Mouse (Mus musculus): ENCODE data around the gene Lin52. TPM values are rescaled to one million over a fixed set of nuclear protein-coding genes. Genes with fewer than 3 reads are reported as not detected.

Gene Lin52
- total RNA-seq (2014; rRNA removed) (33.4 and 67.8 TPM in 2 replicates), polyA plus RNA-seq (2015; fragmentation: Nextera tagmentation; extraction: Ambion mirVana) (22.8 and 26.7 TPM in 2 replicates)

- peak within 1 kb of the TSS; percentile 75 for H3K4me3 ChIP-seq (ENCODE audit: low read depth, low read length)
- H3K4me1 ChIP-seq (ENCODE audit: insufficient read depth, low read length): peaks cover 8% of the 10 kb centered on the region; the same call in 1 of the 2 replicates
- peak within 1 kb of the TSS; percentile 77 for H3K27ac ChIP-seq (ENCODE audit: low read depth, low read length)
- peak within 1 kb of the TSS; percentile 67 for H3K9ac ChIP-seq (replicated peaks; ENCODE audit: low read length, poor library complexity, severe bottlenecking)
- H3K27me3 ChIP-seq (ENCODE audit: insufficient read depth, low read length): no peaks in the 10 kb centered on the region
- peak; percentile 98 for ATAC-seq (ENCODE audit: low FRiP score)
- no peaks in the 10 kb centered on the region for H3K36me3 ChIP-seq (ENCODE audit: insufficient read depth, low read length)
- whole genome bisulfite sequencing: 1% methylated on average over 45 of the region's 49 CpGs
- H3K9me3 ChIP-seq (ENCODE audit: low read length): no peaks in the 10 kb centered on the region
- peak within 1 kb of the TSS; percentile 94 for H3K4me2 ChIP-seq (ENCODE audit: low read depth, low read length, poor library complexity, severe bottlenecking)
- peak; percentile 100 for DNase-seq (ENCODE audit: low spot score)
- no peak for TF ChIP-seq CTCF (IDR thresholded peaks at IDR 0.05)
Measured at GRCm38 (mm10) chr12:84450718-84451646, at the start of gene Lin52, which contains the start of gene Aldh6a1. Lin52 (plus strand) TSS chr12:84451422. Aldh6a1 (minus strand) TSS chr12:84451004.

GRCm38 (mm10) chr12:84402923-84403322 is 48.3 kb upstream of the Lin52 start:
- Histone ChIP-seq H3K4me1 (ENCODE audit: insufficient read depth, low read length) (peaks cover 2% of the 10 kb centered on the region; the same call in 1 of the 2 replicates), H3K9me3 (ENCODE audit: low read length) (no peaks in the 10 kb centered on the region), H3K9ac (replicated peaks; ENCODE audit: low read length, poor library complexity, severe bottlenecking) (no peak overlapping the region), H3K36me3 (ENCODE audit: insufficient read depth, low read length) (no peaks in the 10 kb centered on the region), H3K27me3 (ENCODE audit: insufficient read depth, low read length) (no peaks in the 10 kb centered on the region), H3K4me3 (ENCODE audit: low read depth, low read length) (no peak overlapping the region), H3K4me2 (ENCODE audit: low read depth, low read length, poor library complexity, severe bottlenecking) (no peak overlapping the region), H3K27ac (ENCODE audit: low read depth, low read length) (no peak overlapping the region)
- ATAC-seq (ENCODE audit: low FRiP score): no peak
- TF ChIP-seq CTCF (IDR thresholded peaks at IDR 0.05): no peak
- no peak for DNase-seq (ENCODE audit: low spot score)
- WGBS: 83% methylated on average over 9 of the region's 9 CpGs

GRCm38 (mm10) chr12:84404541-84404940 is 46.7 kb upstream of the Lin52 start:
- TF ChIP-seq CTCF (IDR thresholded peaks at IDR 0.05): no peak
- no peaks in the 10 kb centered on the region for H3K36me3 ChIP-seq (ENCODE audit: insufficient read depth, low read length)
- H3K27ac ChIP-seq (ENCODE audit: low read depth, low read length): no peak overlapping the region
- DNase-seq (ENCODE audit: low spot score) (no peak), ATAC-seq (ENCODE audit: low FRiP score) (no peak)
- H3K4me1 ChIP-seq (ENCODE audit: insufficient read depth, low read length): peaks cover 2% of the 10 kb centered on the region; the same call in 1 of the 2 replicates
- 78% methylated on average over 6 of the region's 6 CpGs for WGBS
- no peak overlapping the region for H3K9ac ChIP-seq (replicated peaks; ENCODE audit: low read length, poor library complexity, severe bottlenecking)
- no peak overlapping the region for H3K4me2 ChIP-seq (ENCODE audit: low read depth, low read length, poor library complexity, severe bottlenecking)
- H3K9me3 ChIP-seq (ENCODE audit: low read length): no peaks in the 10 kb centered on the region
- H3K27me3 ChIP-seq (ENCODE audit: insufficient read depth, low read length): no peaks in the 10 kb centered on the region
- no peak overlapping the region for H3K4me3 ChIP-seq (ENCODE audit: low read depth, low read length)

GRCm38 (mm10) chr12:84407259-84407658 is 44.0 kb upstream of the Lin52 start:
- 67% methylated on average over 4 of the region's 4 CpGs for WGBS
- Histone ChIP-seq H3K27ac (ENCODE audit: low read depth, low read length) (no peak overlapping the region), H3K4me3 (ENCODE audit: low read depth, low read length) (no peak overlapping the region), H3K9me3 (ENCODE audit: low read length) (no peaks in the 10 kb centered on the region), H3K36me3 (ENCODE audit: insufficient read depth, low read length) (no peaks in the 10 kb centered on the region), H3K4me2 (ENCODE audit: low read depth, low read length, poor library complexity, severe bottlenecking) (no peak overlapping the region), H3K4me1 (ENCODE audit: insufficient read depth, low read length) (peaks cover 2% of the 10 kb centered on the region; the same call in 1 of the 2 replicates), H3K9ac (replicated peaks; ENCODE audit: low read length, poor library complexity, severe bottlenecking) (no peak overlapping the region), H3K27me3 (ENCODE audit: insufficient read depth, low read length) (no peaks in the 10 kb centered on the region)
- ATAC-seq (ENCODE audit: low FRiP score) (no peak), DNase-seq (ENCODE audit: low spot score) (no peak)
- peak; percentile 36; the same call in 1 of the 2 replicates for TF ChIP-seq CTCF (IDR thresholded peaks at IDR 0.05)

- ATAC-seq (ENCODE audit: low FRiP score): peak; percentile 76
- Histone ChIP-seq H3K27me3 (ENCODE audit: insufficient read depth, low read length) (no peaks in the 10 kb centered on the region), H3K4me1 (ENCODE audit: insufficient read depth, low read length) (peaks cover 2% of the 10 kb centered on the region; the same call in 1 of the 2 replicates), H3K27ac (ENCODE audit: low read depth, low read length) (peak overlapping the region; percentile 92), H3K36me3 (ENCODE audit: insufficient read depth, low read length) (no peaks in the 10 kb centered on the region), H3K4me3 (ENCODE audit: low read depth, low read length) (peak overlapping the region; percentile 86), H3K4me2 (ENCODE audit: low read depth, low read length, poor library complexity, severe bottlenecking) (peak overlapping the region; percentile 82), H3K9ac (replicated peaks; ENCODE audit: low read length, poor library complexity, severe bottlenecking) (peak overlapping the region; percentile 88), H3K9me3 (ENCODE audit: low read length) (no peaks in the 10 kb centered on the region)
- 0 out of 2 replicates have a peak, but pooled peaks have one; percentile 2 for TF ChIP-seq CTCF (IDR thresholded peaks at IDR 0.05)
- WGBS: under 1% methylated on average over 46 of the region's 52 CpGs
- DNase-seq (ENCODE audit: low spot score): peak; percentile 47
Measured at GRCm38 (mm10) chr12:84407874-84408818, 43.1 kb upstream of the Lin52 start.

Measured in midbrain, postnatal 0 days (tissue).